Mouse (Mus musculus) myocyte (in vitro differentiated cells): Measurements from ENCODE around the gene Gm17304.

Experiments used
- E2F4 ChIP-seq: IDR thresholded peaks from one replicate; pipeline ENCODE4 v1.6.1; 2011; ENCODE audit warnings: mild to moderate bottlenecking, control low read depth, moderate library complexity; ENCODE audit not compliant: insufficient read depth
- MAX ChIP-seq: IDR thresholded peaks from one replicate; pipeline ENCODE4 v1.6.1; 2011; ENCODE audit warnings: low read depth, mild to moderate bottlenecking, control low read depth
- MYOD1 ChIP-seq, 3 experiments: IDR thresholded peaks; one replicate each; pipeline ENCODE4 v1.6.1; 2011; ENCODE audit warnings: control low read depth in 2 of 3, low read depth in 2 of 3, mild to moderate bottlenecking in 2 of 3, moderate library complexity in 1 of 3; ENCODE audit not compliant: insufficient read length in 2 of 3, control insufficient read depth in 1 of 3
- POLR2A ChIP-seq: IDR thresholded peaks from one replicate; pipeline ENCODE4 v1.6.1; 2011; ENCODE audit warnings: low read depth, mild to moderate bottlenecking, control low read depth, moderate library complexity; ENCODE audit not compliant: insufficient read length
- POLR2AphosphoS2 ChIP-seq: IDR thresholded peaks from one replicate; pipeline ENCODE4 v1.6.1; 2011; ENCODE audit warnings: low read depth, control low read depth; ENCODE audit not compliant: insufficient read length
- TCF3 ChIP-seq: IDR thresholded peaks from one replicate; pipeline ENCODE4 v1.6.1; 2011; ENCODE audit warnings: low read depth, control low read depth; ENCODE audit not compliant: insufficient read length

- no peak for TF ChIP-seq POLR2A
- TF ChIP-seq MYOD1 (IDR thresholded peaks at IDR 0.05; ENCODE audit: control insufficient read depth in 1 of 3, insufficient read length in 2 of 3, low read depth in 2 of 3) = no peak
- TF ChIP-seq MAX = no peak
- no peak for TF ChIP-seq E2F4
- TF ChIP-seq TCF3 = no peak
- TF ChIP-seq POLR2AphosphoS2 = no peak
These were observed 47.4 kb upstream of the Gm17304 start for GRCm38 (mm10) chr5:106561499-106561822.
